Mouse (Mus musculus) midbrain, embryonic 14.5 days (tissue): Measurements from ENCODE around the gene Prrc2b. TPM values are rescaled to one million over a fixed set of nuclear protein-coding genes. Genes with fewer than 3 reads are reported as not detected.

Experiments used
- ATAC-seq: fragments of 200-750 bp; cut with Nextera tagmentation; 2 replicates; pipeline ENCODE4 v1.8.0; 2017; ENCODE audit warnings: moderate number of reproducible peaks, moderate library complexity; ENCODE audit not compliant: low FRiP score, low TSS enrichment
- DNase-seq: peaks from one replicate; pipeline ENCODE4 v3.0.0-alpha.2; 2015
- H3K27ac ChIP-seq: fragments of 300-500 bp; sonication (generic); replicated peaks from 2 replicates; pipeline ENCODE4 v1.5.1; 2014; ENCODE audit warnings: mild to moderate bottlenecking, low read depth, low read length, moderate library complexity
- H3K27me3 ChIP-seq: fragments of 300-500 bp; sonication (generic); 2 replicates; pipeline ENCODE4 v1.6.1; 2014; ENCODE audit warnings: low read length, control low read depth, mixed read lengths; ENCODE audit not compliant: control insufficient read depth, insufficient read depth
- H3K36me3 ChIP-seq: fragments of 300-500 bp; sonication (generic); 2 replicates; pipeline ENCODE4 v1.6.1; 2014; ENCODE audit warnings: low read length, control low read depth; ENCODE audit not compliant: control insufficient read depth, insufficient read depth
- H3K4me1 ChIP-seq: fragments of 300-500 bp; sonication (generic); 2 replicates; pipeline ENCODE4 v1.6.1; 2014; ENCODE audit warnings: mild to moderate bottlenecking, antibody characterized with exemption, low read length, control low read depth; ENCODE audit not compliant: control insufficient read depth, insufficient read depth
- H3K4me2 ChIP-seq: fragments of 300-500 bp; sonication (generic); 2 replicates; pipeline ENCODE4 v1.6.1; 2014; ENCODE audit warnings: mild to moderate bottlenecking, low read length, moderate library complexity
- H3K4me3 ChIP-seq: fragments of 300-500 bp; sonication (generic); replicated peaks from 2 replicates; pipeline ENCODE4 v1.5.1; 2014; ENCODE audit warnings: low read depth, low read length
- H3K9ac ChIP-seq: fragments of 300-500 bp; sonication (generic); replicated peaks from 2 replicates; pipeline ENCODE4 v1.6.1; 2014; ENCODE audit warnings: mild to moderate bottlenecking, low read length, moderate library complexity
- H3K9me3 ChIP-seq: fragments of 300-500 bp; sonication (generic); 2 replicates; pipeline ENCODE4 v1.6.1; 2016; ENCODE audit warnings: low read length, control low read depth, mixed read lengths; ENCODE audit not compliant: control insufficient read depth
- WGBS: fragments of 180-500 bp; shearing (Covaris S2); extraction: QIAGEN DNeasy Blood & Tissue Kit; methylation state at CpG from one replicate; pipeline ENCODE4 v1.1.7; 2014; 5-methylcytosine and 5-hydroxymethylcytosine counted together
- polyA plus RNA-seq: library from polyadenylated mRNA; unstranded; fragments of >200 nt; fragmentation: Nextera tagmentation; extraction: Ambion mirVana; gene quantifications from 2 replicates; pipeline ENCODE4 v1.2.1, GENCODE M21; 2014

Gene Prrc2b
- polyA plus RNA-seq, 1 experiment from 2014 or later = 121 TPM

GRCm38 (mm10) chr2:32169292-32169691, 18.4 kb downstream of the Prrc2b start:
- no peak overlapping the region for H3K4me3 ChIP-seq
- H3K4me2 ChIP-seq = no peak overlapping the region
- H3K9ac ChIP-seq = no peak overlapping the region; the same call in 1 of the 2 replicates
- H3K27ac ChIP-seq = peak overlapping the region; percentile 21; the same call in 1 of the 2 replicates
- no peak for DNase-seq
- no peaks in the 10 kb centered on the region for H3K9me3 ChIP-seq
- no peak for ATAC-seq
- H3K36me3 ChIP-seq = no peaks in the 10 kb centered on the region
- peaks cover 57% of the 10 kb centered on the region for H3K4me1 ChIP-seq
- H3K27me3 ChIP-seq = no peaks in the 10 kb centered on the region
- WGBS = 72% methylated on average over 5 of the region's 5 CpGs

GRCm38 (mm10) chr2:32170010-32170409, 19.1 kb downstream of the Prrc2b start:
- 54% methylated on average over 8 of the region's 8 CpGs for WGBS
- no peaks in the 10 kb centered on the region for H3K9me3 ChIP-seq
- no peak overlapping the region for H3K4me3 ChIP-seq
- H3K4me2 ChIP-seq = no peak overlapping the region
- peaks cover 65% of the 10 kb centered on the region for H3K4me1 ChIP-seq
- H3K27ac ChIP-seq = no peak overlapping the region
- H3K36me3 ChIP-seq = no peaks in the 10 kb centered on the region
- H3K27me3 ChIP-seq = no peaks in the 10 kb centered on the region
- ATAC-seq (no peak), DNase-seq (no peak)
- peak overlapping the region; percentile 6; the same call in 1 of the 2 replicates for H3K9ac ChIP-seq

- 85% methylated on average over 14 of the region's 14 CpGs for WGBS
- Histone ChIP-seq H3K36me3 (no peaks in the 10 kb centered on the region), H3K27me3 (no peaks in the 10 kb centered on the region), H3K9ac (no peak overlapping the region), H3K4me3 (no peak overlapping the region), H3K27ac (no peak overlapping the region), H3K9me3 (no peaks in the 10 kb centered on the region), H3K4me2 (no peak overlapping the region), H3K4me1 (peaks cover 65% of the 10 kb centered on the region)
- DNase-seq = no peak
- ATAC-seq = no peak
Observed at GRCm38 (mm10) chr2:32171658-32172433, 21.0 kb downstream of the Prrc2b start.

DNA sequence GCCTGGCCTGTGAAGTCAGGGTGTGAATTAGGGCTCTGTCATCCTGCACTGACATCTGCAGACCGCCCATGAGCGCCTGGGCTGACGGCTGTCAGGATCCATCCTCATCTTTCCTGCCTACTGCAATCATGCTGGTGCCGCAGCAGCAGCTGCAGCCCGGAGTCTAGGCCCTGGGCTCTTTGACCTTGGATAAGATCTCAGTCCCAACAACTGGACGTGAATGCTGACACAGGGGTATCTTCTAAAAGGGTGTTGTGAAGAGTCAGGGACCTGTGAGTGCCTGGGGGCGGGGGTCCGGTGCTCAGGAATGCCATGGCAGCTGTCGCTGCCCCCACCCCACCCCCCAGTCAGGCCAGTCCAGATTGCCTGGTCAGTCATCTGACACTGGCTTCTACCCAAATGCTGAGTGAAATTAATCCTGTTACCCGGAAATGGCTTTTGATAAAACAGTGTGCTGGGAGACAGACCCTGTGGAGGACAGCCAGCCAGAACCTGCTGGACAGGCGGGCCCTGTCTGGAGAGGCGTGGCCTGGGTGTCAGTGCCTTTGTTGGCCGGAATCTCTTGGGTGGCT, 23.4 kb downstream of the Prrc2b start:
- Histone ChIP-seq H3K27me3 (no peaks in the 10 kb centered on the region), H3K9me3 (no peaks in the 10 kb centered on the region), H3K4me3 (0 out of 2 replicates have a peak overlapping the region, but pooled peaks have one; percentile 1), H3K4me1 (peaks cover 51% of the 10 kb centered on the region), H3K36me3 (no peaks in the 10 kb centered on the region), H3K4me2 (peak overlapping the region; percentile 41), H3K27ac (peak overlapping the region; percentile 92), H3K9ac (peak overlapping the region; percentile 43)
- 3% methylated on average over 13 of the region's 13 CpGs for WGBS
- ATAC-seq (peak; percentile 78), DNase-seq (peak; percentile 80)

GRCm38 (mm10) chr2:32175051-32175466, 24.2 kb downstream of the Prrc2b start:
- ATAC-seq (peak; percentile 48), DNase-seq (peak; percentile 51)
- no peaks in the 10 kb centered on the region for H3K27me3 ChIP-seq
- peaks cover 44% of the 10 kb centered on the region for H3K4me1 ChIP-seq
- H3K36me3 ChIP-seq = no peaks in the 10 kb centered on the region
- peak overlapping the region; percentile 41 for H3K4me2 ChIP-seq
- 9% methylated on average over 7 of the region's 7 CpGs for WGBS
- peak overlapping the region; percentile 92 for H3K27ac ChIP-seq
- H3K9ac ChIP-seq = peak overlapping the region; percentile 43
- H3K4me3 ChIP-seq = 0 out of 2 replicates have a peak overlapping the region, but pooled peaks have one; percentile 1
- no peaks in the 10 kb centered on the region for H3K9me3 ChIP-seq

- no peak for ATAC-seq
- Histone ChIP-seq H3K4me2 (peak overlapping the region; percentile 41), H3K36me3 (no peaks in the 10 kb centered on the region), H3K4me1 (peaks cover 40% of the 10 kb centered on the region), H3K9ac (peak overlapping the region; percentile 43; the same call in 1 of the 2 replicates), H3K27me3 (no peaks in the 10 kb centered on the region), H3K4me3 (no peak overlapping the region), H3K9me3 (no peaks in the 10 kb centered on the region), H3K27ac (peak overlapping the region; percentile 92)
- no peak for DNase-seq
- 93% methylated on average over 6 of the region's 6 CpGs for WGBS
Observed at GRCm38 (mm10) chr2:32175508-32175907, 24.6 kb downstream of the Prrc2b start.

DNA sequence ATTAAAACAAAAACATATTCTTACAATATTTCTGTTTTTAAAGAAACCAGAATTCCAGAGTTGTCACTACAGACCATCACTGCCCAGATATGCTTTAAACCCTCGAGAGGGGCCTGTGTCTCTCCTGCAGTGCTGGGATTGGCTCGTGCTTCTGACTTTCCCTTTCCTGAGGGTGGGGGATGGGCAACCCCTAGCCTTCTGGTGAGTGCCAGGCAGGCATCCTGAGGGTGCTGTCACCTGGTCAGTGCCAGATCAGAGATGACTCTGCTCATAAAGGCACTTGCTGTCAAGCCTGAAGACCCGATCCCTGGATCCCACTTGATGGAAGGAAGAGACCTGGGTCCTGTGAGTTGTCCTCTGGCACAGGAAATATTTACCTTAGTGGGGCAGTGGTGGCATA, 26.0 kb downstream of the Prrc2b start:
- 34% methylated on average over 3 of the region's 3 CpGs for WGBS
- no peak for ATAC-seq

GRCm38 (mm10) chr2:32177397-32178060, 26.6 kb downstream of the Prrc2b start:
- H3K4me2 ChIP-seq = no peak overlapping the region
- WGBS = 68% methylated on average over 11 of the region's 11 CpGs
- H3K4me3 ChIP-seq = no peak overlapping the region
- H3K36me3 ChIP-seq = no peaks in the 10 kb centered on the region
- H3K9me3 ChIP-seq = no peaks in the 10 kb centered on the region
- peaks cover 52% of the 10 kb centered on the region for H3K4me1 ChIP-seq
- no peak overlapping the region for H3K27ac ChIP-seq
- H3K9ac ChIP-seq = no peak overlapping the region; the same call in 1 of the 2 replicates
- no peak for ATAC-seq
- no peak for DNase-seq
- no peaks in the 10 kb centered on the region for H3K27me3 ChIP-seq

More for the DNA sequence above, 26.0 kb downstream of the Prrc2b start:
- no peaks in the 10 kb centered on the region for H3K9me3 ChIP-seq
- no peak overlapping the region for H3K4me2 ChIP-seq
- no peak for DNase-seq
- no peaks in the 10 kb centered on the region for H3K36me3 ChIP-seq
- H3K9ac ChIP-seq = no peak overlapping the region; the same call in 1 of the 2 replicates
- H3K27me3 ChIP-seq = no peaks in the 10 kb centered on the region
- H3K4me1 ChIP-seq = peaks cover 46% of the 10 kb centered on the region
- 0 out of 2 replicates have a peak overlapping the region, but pooled peaks have one; percentile 2 for H3K27ac ChIP-seq
- H3K4me3 ChIP-seq = no peak overlapping the region
